Mouse (Mus musculus) liver, postnatal 0 days (tissue): ENCODE results near the gene Tapbp.

Source experiments
- CTCF ChIP-seq: sonication (generic); IDR thresholded peaks from 2 replicates; pipeline ENCODE4 v1.5.1; 2016; ENCODE audit warnings: antibody characterized with exemption, low read depth
- EP300 ChIP-seq: IDR thresholded peaks from 2 replicates; pipeline ENCODE4 v1.6.1; 2016; ENCODE audit warnings: antibody characterized with exemption, low read depth, mild to moderate bottlenecking

GRCm38 (mm10) chr17:33940981-33941380, 25.3 kb downstream of the Tapbp start:
- TF ChIP-seq CTCF (no peak), EP300 (no peak)
